Mouse (Mus musculus): ENCODE measurements around the gene Med27. TPM values are rescaled to one million over a fixed set of nuclear protein-coding genes. Genes with fewer than 3 reads are reported as not detected.

Med27 gene
- total RNA-seq (2023): 10 to 100 TPM; 39.8 to 47.3 TPM

DNA sequence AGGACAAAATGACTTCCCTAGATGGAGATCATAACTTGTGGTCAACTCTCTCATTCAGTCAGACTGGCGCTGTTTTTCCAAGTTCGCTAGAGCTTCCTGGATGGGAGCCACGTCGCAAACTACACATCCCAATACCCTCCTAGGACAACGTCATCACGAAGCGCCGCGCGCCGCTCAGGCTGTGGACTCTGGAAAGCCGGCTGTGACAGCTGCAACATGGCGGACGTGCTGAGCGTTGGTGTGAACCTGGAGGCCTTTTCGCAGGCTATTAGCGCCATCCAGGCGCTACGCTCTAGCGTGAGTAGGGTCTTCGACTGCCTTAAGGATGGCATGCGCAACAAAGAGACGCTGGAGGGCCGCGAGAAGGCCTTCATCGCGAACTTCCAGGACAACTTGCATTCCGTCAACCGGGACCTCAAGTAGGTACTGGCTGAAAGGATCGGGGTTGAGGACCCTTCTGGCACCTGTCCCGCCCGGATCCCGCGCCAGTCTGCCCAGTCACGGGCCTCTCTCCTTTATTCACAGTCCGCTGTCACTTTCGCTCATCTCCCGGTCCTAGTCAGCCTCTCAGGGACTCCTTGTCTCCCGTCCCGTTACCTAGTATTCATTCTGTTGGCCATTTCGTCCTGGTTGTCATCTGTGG lies at the start of gene Med27:
Gene Med27, plus strand, starts transcription at position 191 of the 643 bp plus-strand sequence.

Other genes starting within 250 kb of the Med27 start
- gene Setx, start 222.6 kb upstream of the Med27 start, total RNA-seq (2023): 10 to 100 TPM; 82.4 to 87.3 TPM
- gene Ntng2, start 93.8 kb upstream of the Med27 start, total RNA-seq (2023): 1 to 10 TPM; 5.2 to 7.3 TPM

Measured in B cell, adult 67 days (primary cell).